Mouse (Mus musculus) heart, postnatal 0 days (tissue): ENCODE results near the gene Unc5cl. TPM values are rescaled to one million over a fixed set of nuclear protein-coding genes. Genes with fewer than 3 reads are reported as not detected.

Experiments used
- ATAC-seq: fragments of 200-750 bp; cut with Nextera tagmentation; 2 replicates; pipeline ENCODE4 v1.8.0; 2017; ENCODE audit warnings: low read depth, moderate number of reproducible peaks, moderate library complexity; ENCODE audit not compliant: insufficient read depth
- DNase-seq: peaks from one replicate; pipeline ENCODE4 v3.0.0-alpha.2; 2016; ENCODE audit warnings: low spot score
- H3K27ac ChIP-seq: fragments of 300-500 bp; sonication (generic); 2 replicates; pipeline ENCODE4 v1.5.1; 2014; ENCODE audit warnings: low read depth, mild to moderate bottlenecking
- H3K27me3 ChIP-seq: fragments of 300-500 bp; sonication (generic); 2 replicates; pipeline ENCODE4 v1.6.1; 2014; ENCODE audit warnings: low read length, mixed read lengths; ENCODE audit not compliant: control insufficient read depth, insufficient read depth
- H3K36me3 ChIP-seq: fragments of 300-500 bp; sonication (generic); replicated peaks from 2 replicates; pipeline ENCODE4 v1.6.1; 2014; ENCODE audit warnings: low read length, mixed read lengths; ENCODE audit not compliant: control insufficient read depth, insufficient read depth
- H3K4me1 ChIP-seq: fragments of 300-500 bp; sonication (generic); 2 replicates; pipeline ENCODE4 v1.6.1; 2014; ENCODE audit warnings: antibody characterized with exemption; ENCODE audit not compliant: control insufficient read depth, insufficient read depth
- H3K4me2 ChIP-seq: fragments of 300-500 bp; sonication (generic); 2 replicates; pipeline ENCODE4 v1.6.1; 2014; ENCODE audit warnings: low read depth, mild to moderate bottlenecking, low read length, moderate library complexity
- H3K4me3 ChIP-seq: fragments of 300-500 bp; sonication (generic); 2 replicates; pipeline ENCODE4 v1.5.1; 2014; ENCODE audit warnings: low read depth, low read length
- H3K9ac ChIP-seq: fragments of 300-500 bp; sonication (generic); replicated peaks from 2 replicates; pipeline ENCODE4 v1.6.1; 2014; ENCODE audit warnings: low read depth, low read length, mixed read lengths
- H3K9me3 ChIP-seq: fragments of 300-500 bp; sonication (generic); replicated peaks from 2 replicates; pipeline ENCODE4 v1.6.1; 2016; ENCODE audit warnings: low read length; ENCODE audit not compliant: control insufficient read depth
- CTCF ChIP-seq: IDR thresholded peaks from 2 replicates; pipeline ENCODE4 v1.5.1; 2016; ENCODE audit warnings: antibody characterized with exemption, control low read depth, low read depth
- EP300 ChIP-seq: IDR thresholded peaks from 2 replicates; pipeline ENCODE4 v1.6.1; 2016; ENCODE audit warnings: antibody characterized with exemption, low read depth
- WGBS: fragments of 180-500 bp; shearing (Covaris S2); extraction: QIAGEN DNeasy Blood & Tissue Kit; methylation state at CpG from one replicate; pipeline ENCODE4 v1.1.7; 2014; 5-methylcytosine and 5-hydroxymethylcytosine counted together
- polyA plus RNA-seq: library from polyadenylated mRNA; unstranded; fragments of >200 nt; fragmentation: Nextera tagmentation; extraction: Ambion mirVana; gene quantifications from 2 replicates; pipeline ENCODE4 v1.2.1, GENCODE M21; 2015
- total RNA-seq: library from RNA; depleted of rRNA; stranded (reverse); fragments of >200 nt; gene quantifications from 2 replicates; pipeline ENCODE4 v1.2.3, GENCODE M21; 2014; ENCODE audit warnings: low replicate concordance

Gene Unc5cl
- total and polyA plus RNA-seq, 2 experiments from 2014 or later = not detected

DNA sequence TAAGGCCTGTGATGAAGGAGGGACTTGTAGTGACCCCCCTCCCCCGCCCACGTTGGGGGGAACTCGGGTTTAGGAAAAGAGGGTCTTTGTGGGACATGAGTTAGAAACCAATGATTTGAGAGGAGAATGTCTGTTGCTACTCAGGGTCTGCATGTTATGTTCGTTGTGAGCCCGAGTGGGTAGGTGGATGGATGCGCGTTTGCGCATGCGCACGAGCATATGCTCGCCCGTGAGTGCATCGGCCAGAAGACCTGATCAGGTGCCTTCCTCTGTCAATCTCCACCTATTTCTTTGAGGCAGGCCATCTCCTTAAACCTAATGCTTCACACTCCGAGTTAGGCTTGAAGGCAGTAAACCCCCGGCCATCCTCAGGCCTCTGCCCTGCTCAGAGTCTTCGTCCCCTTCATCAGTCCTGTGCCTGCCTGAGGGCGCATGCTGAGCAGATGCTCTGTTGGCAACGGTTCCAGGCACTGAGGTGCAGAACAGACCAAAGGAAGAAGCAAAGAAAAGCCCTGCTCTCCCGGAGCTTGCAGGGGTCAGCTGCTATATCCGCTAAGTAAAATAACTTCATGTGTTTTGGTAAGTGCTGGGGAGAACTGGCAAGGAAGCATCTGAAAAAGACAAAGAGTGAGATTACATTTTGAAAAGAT lies 21.6 kb upstream of the Unc5cl start:
- H3K4me1 ChIP-seq = peaks cover 61% of the 10 kb centered on the region
- no peak for DNase-seq
- no peaks in the 10 kb centered on the region for H3K27me3 ChIP-seq
- no peaks in the 10 kb centered on the region for H3K36me3 ChIP-seq
- H3K9ac ChIP-seq = no peak overlapping the region
- no peaks in the 10 kb centered on the region for H3K9me3 ChIP-seq
- TF ChIP-seq EP300 = no peak
- TF ChIP-seq CTCF = no peak
- 0 out of 2 replicates have a peak overlapping the region, but pooled peaks have one; percentile 60 for H3K4me2 ChIP-seq
- no peak overlapping the region for H3K4me3 ChIP-seq
- 58% methylated on average over 20 of the region's 20 CpGs for WGBS
- peak overlapping the region; percentile 98 for H3K27ac ChIP-seq
- no peak for ATAC-seq

DNA sequence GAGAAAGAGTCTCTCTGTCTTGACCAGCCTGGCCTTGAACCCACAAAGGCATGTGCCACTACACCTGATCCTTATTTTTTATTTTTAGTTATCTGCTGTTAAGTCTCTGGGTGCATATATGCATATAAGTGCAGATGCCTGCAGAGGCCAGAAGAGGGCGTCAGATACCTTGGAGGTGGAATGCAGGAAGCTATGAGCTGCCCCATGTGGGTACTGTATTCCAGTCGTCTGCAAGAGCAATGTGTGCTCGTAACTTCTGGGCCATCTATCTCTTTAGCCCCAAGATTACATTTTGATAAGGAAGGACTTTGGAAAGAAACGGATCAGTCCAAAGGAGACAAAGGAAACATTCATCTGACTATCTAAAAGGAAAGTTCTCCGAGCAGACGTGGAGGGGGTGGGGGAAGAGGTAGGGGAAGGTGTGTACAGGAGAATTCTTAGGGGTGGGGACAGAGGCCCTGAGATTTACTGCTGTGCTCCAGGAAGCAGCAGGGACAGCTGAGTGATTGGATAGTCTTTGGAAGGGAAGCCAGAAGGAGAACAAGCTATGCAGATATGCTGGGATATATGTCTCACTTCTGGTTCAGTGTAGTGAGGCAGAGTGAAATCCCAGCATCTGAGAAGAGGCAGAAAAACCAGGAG lies 20.9 kb upstream of the Unc5cl start:
- Histone ChIP-seq H3K4me3 (no peak overlapping the region), H3K9me3 (no peaks in the 10 kb centered on the region), H3K4me1 (peaks cover 55% of the 10 kb centered on the region), H3K27ac (peak overlapping the region; percentile 98; the same call in 1 of the 2 replicates), H3K27me3 (no peaks in the 10 kb centered on the region), H3K9ac (no peak overlapping the region), H3K36me3 (no peaks in the 10 kb centered on the region), H3K4me2 (no peak overlapping the region)
- no peak for TF ChIP-seq EP300
- TF ChIP-seq CTCF = peak; percentile 20; the same call in 1 of the 2 replicates
- ATAC-seq (no peak), DNase-seq (no peak)
- 53% methylated on average over 6 of the region's 6 CpGs for WGBS

DNA sequence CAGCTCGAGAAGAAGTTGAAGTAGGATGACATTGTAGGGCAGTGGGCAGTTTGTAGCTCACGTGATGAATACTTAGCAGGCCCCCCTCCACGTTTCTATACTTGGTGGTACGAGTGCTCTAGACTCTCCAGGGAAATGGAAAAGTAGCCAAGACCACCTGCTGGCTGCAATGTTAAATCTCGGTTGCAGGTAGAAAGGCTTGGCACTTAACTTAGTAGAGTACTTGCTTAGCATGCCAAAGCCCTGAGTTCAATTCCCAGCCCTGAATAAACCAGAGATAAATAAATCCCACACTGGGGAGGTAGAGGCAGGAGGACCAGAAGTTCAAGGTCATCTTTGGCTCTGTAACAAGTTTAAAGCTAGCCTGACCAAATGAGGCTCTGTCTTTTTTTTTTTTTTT lies 20.2 kb upstream of the Unc5cl start:
- no peak for DNase-seq
- no peaks in the 10 kb centered on the region for H3K27me3 ChIP-seq
- H3K27ac ChIP-seq = no peak overlapping the region
- no peaks in the 10 kb centered on the region for H3K9me3 ChIP-seq
- H3K9ac ChIP-seq = no peak overlapping the region
- H3K4me1 ChIP-seq = peaks cover 50% of the 10 kb centered on the region
- H3K4me3 ChIP-seq = no peak overlapping the region
- 73% methylated on average over 5 of the region's 5 CpGs for WGBS
- H3K4me2 ChIP-seq = no peak overlapping the region
- no peak for ATAC-seq
- no peak for TF ChIP-seq CTCF
- TF ChIP-seq EP300 = no peak
- no peaks in the 10 kb centered on the region for H3K36me3 ChIP-seq

DNA sequence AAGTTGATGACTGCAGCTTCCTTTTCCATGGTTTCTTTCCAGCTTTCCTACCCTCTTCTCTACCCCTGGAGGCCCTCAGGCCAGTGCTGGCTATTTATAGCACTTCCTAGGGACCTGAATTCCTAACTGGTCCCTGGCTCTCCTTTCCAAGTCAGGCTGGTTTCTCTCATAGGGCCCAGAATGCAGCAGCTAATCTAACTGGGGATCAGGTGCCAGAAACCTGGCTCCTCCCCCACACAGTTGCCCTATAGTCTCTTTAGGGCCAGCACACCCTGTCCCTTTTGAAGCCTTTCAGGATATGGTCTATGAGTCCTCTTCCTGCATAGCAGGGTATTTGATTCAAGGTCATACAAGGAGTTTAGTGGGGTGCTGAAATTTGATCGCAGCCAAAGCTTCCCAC lies 18.2 kb upstream of the Unc5cl start:
- Histone ChIP-seq H3K4me3 (no peak overlapping the region), H3K36me3 (no peaks in the 10 kb centered on the region), H3K4me1 (peaks cover 37% of the 10 kb centered on the region), H3K9ac (no peak overlapping the region), H3K27me3 (no peaks in the 10 kb centered on the region), H3K4me2 (no peak overlapping the region), H3K9me3 (no peaks in the 10 kb centered on the region), H3K27ac (peak overlapping the region; percentile 94)
- WGBS = 7% methylated on average over 1 of the region's 1 CpGs
- DNase-seq (peak; percentile 89), ATAC-seq (peak; percentile 70)
- TF ChIP-seq EP300 (peak; percentile 67; the same call in 1 of the 2 replicates), CTCF (no peak)

DNA sequence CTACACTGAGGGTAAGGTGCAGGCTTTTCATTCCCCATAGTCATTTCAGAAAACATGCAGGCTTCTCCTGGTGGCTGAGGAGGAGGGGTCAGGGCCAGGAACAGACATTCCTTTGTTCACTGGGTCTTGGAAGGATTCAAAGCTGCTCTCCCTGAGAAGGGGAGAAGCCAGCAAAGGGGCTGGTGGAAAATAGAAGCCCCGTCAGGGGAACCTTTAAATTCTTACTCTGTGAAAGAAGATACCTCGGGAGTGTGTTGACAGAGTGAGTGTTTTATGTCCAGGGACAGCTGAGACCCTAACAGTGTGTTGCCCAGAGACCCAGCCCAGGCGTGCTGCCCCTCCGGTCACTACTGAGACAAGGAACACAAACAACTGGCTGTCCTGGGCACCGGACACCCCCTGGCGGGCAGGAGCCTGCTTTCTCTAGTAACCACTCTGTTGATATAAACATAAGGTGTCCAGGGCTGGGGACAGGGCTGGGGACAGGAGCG lies 17.2 kb upstream of the Unc5cl start:
- H3K27me3 ChIP-seq = no peaks in the 10 kb centered on the region
- no peaks in the 10 kb centered on the region for H3K9me3 ChIP-seq
- no peaks in the 10 kb centered on the region for H3K36me3 ChIP-seq
- no peak overlapping the region for H3K9ac ChIP-seq
- peaks cover 37% of the 10 kb centered on the region for H3K4me1 ChIP-seq
- peak; percentile 61 for DNase-seq
- no peak overlapping the region for H3K4me3 ChIP-seq
- ATAC-seq = peak; percentile 57
- 19% methylated on average over 7 of the region's 7 CpGs for WGBS
- peak overlapping the region; percentile 94 for H3K27ac ChIP-seq
- H3K4me2 ChIP-seq = no peak overlapping the region
- TF ChIP-seq EP300 = no peak
- TF ChIP-seq CTCF = peak; percentile 58
